Mouse (Mus musculus): ENCODE results near the gene Atp6ap1. TPM values are rescaled to one million over a fixed set of nuclear protein-coding genes. Genes with fewer than 3 reads are reported as not detected.

Gene Atp6ap1
- polyA plus RNA-seq, 2 experiments from 2014 or later: 139 to 153 TPM

DNA sequence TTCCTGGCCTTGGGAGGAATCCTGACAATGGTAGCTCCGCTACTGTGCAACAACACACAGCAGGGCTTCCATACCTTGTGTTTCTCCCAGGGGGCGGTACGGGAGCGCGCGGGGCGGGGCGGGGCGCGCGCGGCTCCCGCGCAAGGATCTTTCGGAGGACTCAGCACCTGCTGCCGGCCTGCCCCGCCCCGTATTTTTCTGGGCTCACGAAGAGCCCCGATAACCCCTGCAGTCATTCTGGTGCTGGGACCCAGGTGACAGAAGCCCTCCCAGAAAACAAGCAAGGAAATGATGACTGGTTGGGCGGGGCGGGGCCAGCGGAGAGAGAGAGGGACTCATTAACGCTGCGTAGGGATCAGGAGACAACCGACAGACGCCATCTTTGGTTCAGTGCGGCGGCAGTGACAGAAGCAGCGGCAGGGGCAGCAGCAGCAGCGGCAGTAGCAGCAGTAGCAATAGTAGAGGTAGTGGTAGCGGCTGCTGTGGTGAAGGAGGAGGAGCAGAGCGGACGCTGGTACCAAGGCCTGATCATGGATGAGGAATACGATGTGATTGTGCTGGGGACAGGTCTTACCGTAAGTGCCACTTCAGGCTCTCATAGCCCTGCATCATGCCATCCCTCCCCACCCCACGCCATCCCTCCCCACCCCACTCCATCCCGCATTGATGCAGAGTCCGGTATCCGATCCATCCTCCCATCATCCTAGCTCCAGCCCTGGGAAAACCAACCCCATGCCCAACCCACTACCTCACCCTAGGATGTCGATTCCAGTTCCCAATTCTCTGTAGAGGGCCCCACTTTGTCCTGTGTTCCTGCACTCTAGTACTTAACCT lies 8.2 kb downstream of the Atp6ap1 start, which contains the start of gene Gdi1:
Gene Gdi1 (plus strand): TSS at position 132 of the 834 bp plus-strand sequence.
- peak; percentile 77 for ATAC-seq

DNA sequence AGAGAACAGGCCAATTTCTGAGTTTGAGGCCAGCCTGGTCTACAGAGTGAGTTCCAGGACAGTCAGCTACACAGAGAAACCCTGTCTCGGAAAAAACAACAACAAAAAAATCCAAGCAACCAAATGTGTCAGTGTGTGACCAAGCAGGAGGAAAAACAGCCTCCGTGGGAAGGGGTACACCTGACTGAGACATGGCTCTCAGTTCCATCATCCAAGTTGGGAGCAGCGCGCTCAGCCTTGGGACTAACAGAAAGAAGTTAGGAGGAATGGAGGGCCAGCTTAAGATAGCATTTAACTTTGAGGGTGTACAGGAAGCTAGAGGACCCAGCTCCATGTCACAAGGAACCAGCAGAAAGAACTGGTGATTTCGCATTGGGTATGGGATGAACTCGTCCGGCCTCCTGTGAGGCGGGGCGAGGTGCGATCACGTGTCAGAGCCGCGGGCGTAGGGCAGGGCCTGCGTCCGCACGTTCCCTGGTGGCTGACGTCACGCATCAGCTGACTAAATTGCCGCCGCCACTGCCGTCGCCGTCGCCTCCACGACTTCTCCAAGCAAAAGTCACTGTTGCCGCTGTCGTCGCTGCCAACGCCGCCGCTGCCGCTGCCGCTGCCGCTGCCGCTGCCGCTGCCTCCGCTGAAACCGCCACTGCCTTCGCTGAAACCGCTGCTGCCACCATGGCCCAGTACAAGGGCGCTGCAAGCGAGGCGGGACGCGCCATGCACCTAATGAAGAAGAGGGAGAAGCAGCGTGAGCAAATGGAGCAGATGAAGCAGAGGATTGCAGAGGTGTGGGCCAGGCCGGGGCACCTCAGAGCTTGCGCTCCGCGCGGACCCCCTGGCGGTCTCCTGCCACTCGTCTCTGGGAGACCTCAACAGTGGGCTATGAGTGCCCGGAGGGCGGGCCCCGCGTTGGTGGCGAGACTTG lies 15.9 kb downstream of the Atp6ap1 start, which contains the start of gene Fam50a:
Gene Fam50a (plus strand): TSS at position 494 of the 925 bp plus-strand sequence.
- ATAC-seq: peak; percentile 96

DNA sequence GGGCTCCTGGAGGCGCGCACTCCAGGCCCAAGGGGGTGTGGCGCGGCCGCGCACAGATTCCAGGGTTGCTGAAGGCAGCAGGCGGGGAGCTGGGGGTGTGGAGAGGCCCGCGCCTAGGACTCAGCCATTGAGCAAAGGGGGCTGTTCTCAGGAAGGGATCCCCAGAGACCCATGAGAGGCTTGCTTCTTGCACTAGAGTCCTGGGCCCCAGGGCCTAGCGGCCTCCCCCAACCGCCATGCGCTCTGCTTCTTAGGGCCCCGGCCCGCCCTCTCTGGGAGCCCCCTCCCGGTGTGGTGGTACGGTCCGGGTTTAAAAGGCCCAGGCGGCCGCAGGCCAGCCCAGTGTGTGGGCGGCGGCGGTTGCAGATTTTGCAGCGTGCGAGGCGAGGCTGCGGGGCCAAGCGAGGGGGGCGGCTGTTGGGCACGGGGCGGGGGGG lies 31.8 kb downstream of the Atp6ap1 start, which contains the start of gene Plxna3:
Gene Plxna3 (plus strand): TSS at position 342 of the 437 bp plus-strand sequence.
- peak; percentile 75 for ATAC-seq

GRCm38 (mm10) chrX:74329215-74329671 lies 32.3 kb downstream of the Atp6ap1 start:
- ATAC-seq: no peak

DNA sequence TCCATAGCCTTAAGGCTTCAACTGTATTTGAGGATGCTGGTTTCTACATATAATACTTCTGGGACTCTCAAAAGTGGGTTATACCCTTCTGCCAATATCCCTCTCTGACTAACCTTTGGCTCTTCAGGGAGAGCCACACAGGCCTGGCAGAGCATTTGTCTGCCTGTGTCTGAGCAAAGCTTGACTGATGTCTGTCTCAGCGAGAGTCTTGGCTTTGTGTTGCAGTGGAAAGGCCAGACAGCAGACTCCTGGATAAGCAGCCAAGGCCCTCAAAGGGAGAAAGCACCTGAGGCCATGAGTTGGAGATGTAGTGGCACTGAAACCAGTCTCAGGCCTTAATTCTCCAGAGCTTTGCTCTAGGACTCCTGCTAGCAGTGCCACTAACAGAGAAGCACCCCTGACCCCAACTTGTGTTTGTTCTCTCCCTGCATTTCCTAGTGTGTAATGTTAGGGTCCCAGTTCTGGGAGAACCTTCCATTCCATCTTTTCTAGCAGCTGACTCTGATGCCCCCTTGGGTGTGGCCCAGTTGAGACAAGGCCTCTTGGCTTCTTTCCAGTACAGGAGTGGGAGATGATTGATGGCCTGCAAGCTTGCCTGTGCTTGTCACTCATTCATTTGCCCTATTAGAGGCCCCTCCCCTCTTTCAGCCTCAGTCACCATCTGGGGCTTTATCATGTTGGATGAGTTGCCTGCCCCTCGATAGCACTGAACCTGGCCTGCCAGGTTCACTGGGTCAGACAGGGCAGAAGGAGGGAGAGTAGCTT lies 33.5 kb downstream of the Atp6ap1 start:
- no peak for ATAC-seq

GRCm38 (mm10) chrX:74352645-74353466 lies 56.0 kb downstream of the Atp6ap1 start:
- ATAC-seq: no peak

- ATAC-seq: peak; percentile 77
Measured at GRCm38 (mm10) chrX:74353467-74353770, 56.5 kb downstream of the Atp6ap1 start, which contains the start of gene Lage3. Gene Lage3, minus strand, starts transcription at chrX:74353618.

Other genes starting within 250 kb of the Atp6ap1 start
- not detected for gene Opn1mw, start 169.6 kb upstream of the Atp6ap1 start, polyA plus RNA-seq (2017; shearing (Covaris generic))
- gene Mecp2, start 161.7 kb upstream of the Atp6ap1 start, polyA plus RNA-seq (2017; shearing (Covaris generic)): 10 to 100 TPM; 16.3 to 18.2 TPM
- gene Tex28, start 129.3 kb upstream of the Atp6ap1 start, polyA plus RNA-seq (2017; shearing (Covaris generic)): not detected
- 1 to 10 TPM; 2.6 to 4.5 TPM for gene Tktl1, start 119.8 kb upstream of the Atp6ap1 start, polyA plus RNA-seq (2017; shearing (Covaris generic))
- 100 to 1,000 TPM; 202 to 298 TPM for gene Flna, start 47.3 kb upstream of the Atp6ap1 start, polyA plus RNA-seq (2017; shearing (Covaris generic))
- gene Emd, start 42.4 kb upstream of the Atp6ap1 start, polyA plus RNA-seq (2017; shearing (Covaris generic)): 10 to 100 TPM; 47.0 to 48.0 TPM
- gene Rpl10, start 26.3 kb upstream of the Atp6ap1 start, polyA plus RNA-seq (2017; shearing (Covaris generic)): 1,000 to 10,000 TPM in 1 of 2 experiments, 100 to 1,000 TPM in 1; 640 to 1,689 TPM
- gene Taz, start 15.2 kb upstream of the Atp6ap1 start, polyA plus RNA-seq (2017; shearing (Covaris generic)): 10 to 100 TPM; 42.1 to 51.3 TPM
- gene Dnase1l1, start 14.8 kb upstream of the Atp6ap1 start, polyA plus RNA-seq (2017; shearing (Covaris generic)): 10 to 100 TPM; 16.6 to 18.5 TPM
- gene Gdi1, start 7.9 kb downstream of the Atp6ap1 start, polyA plus RNA-seq (2017; shearing (Covaris generic)): 100 to 1,000 TPM; 176 to 227 TPM
- gene Fam50a, start 15.9 kb downstream of the Atp6ap1 start, polyA plus RNA-seq (2017; shearing (Covaris generic)): 10 to 100 TPM; 63.2 to 71.0 TPM
- 1 to 10 TPM in 1 of 2 experiments, under 1 TPM in 1; 0.74 to 2.5 TPM for gene Plxna3, start 32.0 kb downstream of the Atp6ap1 start, polyA plus RNA-seq (2017; shearing (Covaris generic))
- 10 to 100 TPM; 70.4 to 87.6 TPM for gene Lage3, start 56.5 kb downstream of the Atp6ap1 start, polyA plus RNA-seq (2017; shearing (Covaris generic))
- gene Ubl4a, start 76.1 kb downstream of the Atp6ap1 start, polyA plus RNA-seq (2017; shearing (Covaris generic)): 10 to 100 TPM; 57.4 to 70.9 TPM
- 10 to 100 TPM; 22.4 to 34.2 TPM for gene Slc10a3, start 76.3 kb downstream of the Atp6ap1 start, polyA plus RNA-seq (2017; shearing (Covaris generic))
- gene Fam3a, start 96.2 kb downstream of the Atp6ap1 start, polyA plus RNA-seq (2017; shearing (Covaris generic)): 10 to 100 TPM; 17.6 to 27.2 TPM
- gene Ikbkg, start 96.2 kb downstream of the Atp6ap1 start, polyA plus RNA-seq (2017; shearing (Covaris generic)): 10 to 100 TPM; 35.4 to 38.5 TPM
- gene G6pdx, start 132.1 kb downstream of the Atp6ap1 start, polyA plus RNA-seq (2017; shearing (Covaris generic)): 10 to 100 TPM; 31.7 to 37.7 TPM
- not detected for gene Gm6880, start 184.3 kb downstream of the Atp6ap1 start, polyA plus RNA-seq (2017; shearing (Covaris generic))